ENCODE assay signal across 20 mouse cellular contexts in the genomic region with DNA sequence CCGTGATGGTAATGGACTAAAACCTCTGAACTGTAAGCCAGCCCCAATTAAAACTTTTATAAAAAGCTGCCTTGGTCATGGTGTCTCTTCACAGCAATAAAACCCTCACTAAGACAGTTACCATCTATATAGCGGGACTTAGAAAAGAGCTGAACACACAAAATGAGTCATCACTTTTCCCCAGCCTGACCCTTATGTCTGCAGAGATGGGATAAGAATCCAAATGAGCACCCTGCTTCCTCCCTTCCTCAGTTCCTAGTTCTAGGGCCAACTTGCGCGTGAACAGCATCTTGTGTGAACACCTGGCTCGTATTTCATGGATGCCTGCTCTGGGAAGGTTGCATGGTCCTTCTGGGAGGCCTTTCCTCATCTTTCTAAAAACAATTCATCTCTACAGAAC.
"Had no signal": no experiment of that assay in that cellular context is flagged by ENCODE, and none has a peak within 500 bp of the region (broad histone marks: within the 10 kb centered on the region; RNA-seq: fewer than 3 reads in every experiment).

No protein-coding gene starts in this region.

- H3K9ac ChIP-seq: lung, embryonic 14.5 days; midbrain, embryonic 13.5 days; neural tube, embryonic 13.5 days; neural tube, embryonic 15.5 days; stomach, embryonic 15.5 days had no signal

- H3K27ac ChIP-seq: midbrain, embryonic 10.5 days; midbrain, embryonic 13.5 days; neural tube, embryonic 13.5 days; neural tube, embryonic 15.5 days; stomach, embryonic 15.5 days; stomach, postnatal 0 days had no signal

- DNase-seq: lung, adult 18-20 months; lung, embryonic 14.5 days; lung, postnatal 10 days; lung, postnatal 4 days; retina, postnatal 1 day; right cerebral cortex, adult 18-20 months; right cerebral cortex, postnatal 25 days; right cerebral cortex, postnatal 4 days; spleen, adult 18-20 months; thymus, adult 2 months; thymus, postnatal 25 days; thymus, postnatal 4 days had no signal

- H3K9me3 ChIP-seq: neural tube, embryonic 15.5 days; stomach, embryonic 15.5 days had no signal

- H3K27me3 ChIP-seq: midbrain, embryonic 13.5 days; neural tube, embryonic 13.5 days; neural tube, embryonic 15.5 days; stomach, embryonic 15.5 days had no signal

- H3K4me1 ChIP-seq: neural tube, embryonic 13.5 days; neural tube, embryonic 15.5 days; stomach, embryonic 15.5 days had no signal

- H3K36me3 ChIP-seq: midbrain, embryonic 10.5 days; midbrain, embryonic 13.5 days; neural tube, embryonic 13.5 days; neural tube, embryonic 15.5 days; stomach, embryonic 15.5 days had no signal

- H3K4me3 ChIP-seq: midbrain, embryonic 10.5 days; midbrain, embryonic 13.5 days; myocyte; neural tube, embryonic 13.5 days; neural tube, embryonic 15.5 days; stomach, embryonic 15.5 days had no signal

- ATAC-seq: midbrain, embryonic 13.5 days; midbrain, embryonic 16.5 days had no signal

- H3K4me2 ChIP-seq: lung, embryonic 14.5 days; midbrain, embryonic 13.5 days; neural tube, embryonic 13.5 days; neural tube, embryonic 15.5 days; stomach, embryonic 15.5 days had no signal
